Mouse (Mus musculus): ENCODE measurements around the gene Dst. TPM values are rescaled to one million over a fixed set of nuclear protein-coding genes. Genes with fewer than 3 reads are reported as not detected.
A peak's percentile ranks its signal among the peaks of the same experiment; 100 is the strongest.

Gene Dst
- total RNA-seq, 2 experiments from 2014 or later = 209 to 234 TPM

DNA sequence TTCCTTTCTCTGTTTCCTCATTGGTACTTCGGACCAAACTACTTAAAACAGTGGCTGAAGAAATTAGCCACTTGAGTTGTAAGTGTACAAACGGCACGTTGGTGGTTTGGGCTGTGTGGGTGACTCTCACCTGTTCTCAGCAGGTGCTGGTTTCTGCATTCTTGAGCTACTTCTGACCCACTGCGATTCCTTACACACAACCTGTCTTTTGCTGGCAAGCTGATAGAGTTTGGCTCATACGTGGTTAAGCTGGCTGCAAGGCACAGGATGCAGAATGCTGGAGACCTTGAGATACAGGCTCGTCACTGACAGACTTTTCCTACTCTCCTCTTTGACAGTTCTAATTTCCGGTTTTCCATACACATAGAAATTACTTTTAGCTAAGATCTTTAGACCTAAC lies 19.4 kb downstream of the Dst start:
- DNase-seq (ENCODE audit: low spot score in 2 of 2) = no peak

DNA sequence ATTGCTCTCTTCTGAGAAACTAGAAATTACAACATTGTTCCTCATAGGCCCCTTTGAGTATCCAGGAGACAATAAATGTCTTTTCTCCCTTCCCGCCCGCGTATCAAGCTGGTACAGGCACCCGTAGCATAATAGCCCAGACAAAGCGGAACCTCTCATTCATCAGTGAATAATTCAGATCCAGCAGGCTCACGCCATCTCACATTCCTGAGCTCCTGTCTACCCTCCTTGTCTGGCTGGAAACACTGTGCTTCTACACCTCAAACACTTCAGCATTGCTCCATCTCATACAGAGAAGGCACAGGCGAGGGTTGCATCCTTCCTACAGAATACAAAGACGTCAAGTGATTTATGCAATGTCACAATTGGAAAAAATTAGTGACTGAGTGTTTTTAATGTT lies 23.8 kb downstream of the Dst start:
- DNase-seq (ENCODE audit: low spot score in 2 of 2) = no peak

DNA sequence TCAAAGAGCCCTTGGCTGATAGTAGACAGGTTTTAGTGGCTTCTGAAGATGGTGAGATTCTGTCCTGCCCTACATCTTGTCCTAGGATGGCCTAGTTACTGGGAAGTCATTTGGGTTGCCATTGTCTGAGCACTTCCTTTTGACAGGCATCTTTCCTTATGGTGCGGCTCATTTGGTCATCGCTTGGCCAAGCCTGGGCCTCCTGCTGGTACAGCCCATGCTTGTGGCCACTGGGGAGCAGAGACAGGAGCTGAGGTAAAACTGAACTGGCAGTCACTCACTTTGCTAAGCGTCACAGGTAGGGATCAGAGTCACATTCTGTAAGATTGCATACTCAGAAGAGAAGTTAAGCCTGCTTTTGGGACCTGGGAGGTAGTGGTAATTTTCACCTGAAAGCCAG lies 24.2 kb downstream of the Dst start:
- DNase-seq (ENCODE audit: low spot score in 2 of 2) = no peak

DNA sequence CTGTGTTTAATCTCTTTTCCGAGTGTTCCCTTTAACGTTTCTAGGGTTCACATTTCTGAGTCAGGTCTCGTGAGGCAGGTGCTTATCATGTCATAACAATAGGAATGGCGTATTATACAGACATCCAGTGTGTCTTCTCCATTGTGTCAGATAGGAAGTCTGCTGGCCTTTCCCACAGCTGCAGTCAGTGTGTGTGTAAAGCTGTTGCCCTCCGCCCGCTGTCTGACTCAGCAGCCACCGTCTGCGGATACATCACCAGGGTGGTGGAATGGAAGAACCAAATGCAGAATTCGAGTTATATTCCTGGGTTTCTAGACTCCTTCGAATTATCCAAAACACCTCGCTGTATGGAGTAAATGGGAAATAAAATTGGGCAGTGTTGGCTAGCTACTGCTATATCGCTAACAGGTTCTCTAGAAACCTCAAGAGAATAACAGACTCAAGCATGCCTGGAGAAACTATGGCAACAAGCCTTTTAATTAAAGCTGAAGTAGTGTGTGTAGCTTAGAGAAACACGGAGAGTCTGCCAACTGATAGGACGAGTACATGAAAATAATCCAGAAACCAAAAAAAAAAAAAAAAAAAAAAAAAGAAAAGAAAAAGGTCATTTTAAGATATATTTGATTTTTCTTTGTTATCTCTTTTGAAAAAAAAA lies 24.9 kb downstream of the Dst start:
- no peak for DNase-seq (ENCODE audit: low spot score in 2 of 2)

- DNase-seq (ENCODE audit: low spot score in 2 of 2) = no peak
Measured at GRCm38 (mm10) chr1:33935946-33936345, 27.9 kb downstream of the Dst start.

GRCm38 (mm10) chr1:33939828-33940227 lies 31.8 kb downstream of the Dst start:
- no peak for DNase-seq (ENCODE audit: low spot score in 2 of 2)

DNA sequence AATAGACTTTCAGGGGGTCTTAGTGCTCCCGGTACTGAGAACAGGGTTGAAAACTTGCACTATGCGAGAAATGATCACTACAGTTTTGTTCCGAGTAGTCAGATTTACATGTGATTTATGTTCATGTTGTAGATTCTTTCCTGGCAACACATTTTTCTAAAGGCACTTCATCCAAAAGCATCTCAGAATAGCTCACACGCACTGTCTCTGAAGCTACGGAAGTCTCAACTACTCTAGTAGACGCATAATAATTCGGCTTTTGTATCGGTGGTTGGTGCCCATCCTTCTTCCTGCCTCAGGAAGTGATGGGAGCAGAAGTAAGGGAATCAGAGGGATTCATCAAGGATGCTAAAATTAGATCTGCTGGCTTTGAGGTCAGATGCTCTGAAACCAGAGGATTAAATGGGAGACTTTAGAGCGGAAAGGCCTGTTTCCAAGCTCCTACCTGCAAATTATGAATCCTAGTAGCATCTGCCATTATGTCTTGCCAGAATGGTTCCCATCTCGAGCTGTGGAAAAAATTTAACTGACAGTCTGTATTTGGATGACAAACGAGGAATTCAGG lies 32.4 kb downstream of the Dst start:
- DNase-seq (ENCODE audit: low spot score in 2 of 2) = no peak

DNA sequence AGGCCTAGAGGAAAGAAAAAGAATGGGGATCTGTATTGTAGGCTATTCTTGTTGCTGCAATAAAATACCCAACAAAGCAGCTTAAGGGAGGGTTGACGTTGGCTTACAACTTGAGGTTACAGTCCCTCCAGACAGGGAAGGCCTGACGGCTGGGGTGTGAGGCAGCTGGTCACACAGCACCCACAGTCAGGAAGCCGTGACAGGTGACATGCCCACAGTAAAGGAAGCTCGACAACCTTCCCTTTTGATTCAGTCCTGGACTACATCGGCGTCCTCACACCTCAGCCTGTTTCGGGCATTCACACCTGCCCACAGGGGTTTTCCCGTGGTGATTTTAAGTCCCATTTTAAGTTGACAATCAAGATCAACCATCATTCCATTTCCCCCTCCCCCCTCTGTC lies 34.6 kb downstream of the Dst start:
- DNase-seq (ENCODE audit: low spot score in 2 of 2) = no peak

DNA sequence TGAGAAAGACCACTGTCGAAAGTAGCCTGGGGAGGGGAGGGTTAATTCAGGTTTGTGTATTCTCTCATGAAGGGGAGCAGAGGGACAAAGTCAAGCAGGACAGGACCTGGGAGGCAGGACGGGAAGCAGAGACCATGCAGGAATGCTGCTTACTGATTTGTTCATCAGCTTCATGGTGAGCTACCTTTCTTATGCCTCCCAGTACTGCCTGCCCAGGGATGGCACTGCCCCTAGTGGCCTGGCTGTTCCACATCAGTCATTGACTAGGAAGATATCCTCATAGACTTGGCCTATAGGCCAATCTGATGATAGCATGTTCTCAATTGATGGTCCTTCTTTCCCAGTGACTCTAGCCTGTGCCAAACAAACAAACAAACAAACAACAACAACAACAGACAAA lies 35.9 kb downstream of the Dst start:
- DNase-seq (ENCODE audit: low spot score in 2 of 2) = no peak

GRCm38 (mm10) chr1:33944977-33945750 lies 37.1 kb downstream of the Dst start:
- no peak for DNase-seq (ENCODE audit: low spot score in 2 of 2)

- no peak for DNase-seq (ENCODE audit: low spot score in 2 of 2)
Measured at GRCm38 (mm10) chr1:33945756-33946155, 37.7 kb downstream of the Dst start.

GRCm38 (mm10) chr1:33946601-33947395 lies 38.8 kb downstream of the Dst start:
- peak; percentile 50 to 80 for DNase-seq (ENCODE audit: low spot score in 2 of 2)

- DNase-seq (ENCODE audit: low spot score in 2 of 2) = no peak
Measured at GRCm38 (mm10) chr1:33947838-33948237, 39.8 kb downstream of the Dst start.

DNA sequence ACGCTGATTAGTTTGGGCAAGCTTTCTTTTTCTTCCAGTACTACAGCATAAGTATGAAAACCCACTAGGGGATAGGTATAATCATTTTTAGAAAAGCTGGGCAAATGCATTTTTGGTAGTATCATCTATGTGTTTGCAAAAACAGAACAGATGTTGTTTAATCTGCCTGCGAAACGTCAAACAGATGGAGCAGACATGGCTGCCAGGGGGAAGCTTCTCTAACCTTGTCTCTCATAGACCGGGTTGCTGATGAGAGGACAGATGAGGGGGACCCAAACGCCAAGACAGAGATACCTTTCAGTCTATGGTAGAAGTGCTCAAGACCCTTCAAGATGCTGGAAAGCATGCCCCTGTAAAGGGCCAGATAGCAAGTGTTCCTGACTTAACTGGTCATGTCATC lies 40.5 kb downstream of the Dst start:
- peak in 1 of 2 experiments; percentile 42 for DNase-seq (ENCODE audit: low spot score in 2 of 2)

- no peak for DNase-seq (ENCODE audit: low spot score in 2 of 2)
Measured at GRCm38 (mm10) chr1:33955626-33956025, 47.6 kb downstream of the Dst start.

- DNase-seq (ENCODE audit: low spot score in 2 of 2) = no peak
Measured at GRCm38 (mm10) chr1:33960439-33960838, 52.4 kb downstream of the Dst start.

- DNase-seq (ENCODE audit: low spot score in 2 of 2) = peak; percentile 32 to 68
Measured at GRCm38 (mm10) chr1:33964643-33965042, 56.6 kb downstream of the Dst start.

DNA sequence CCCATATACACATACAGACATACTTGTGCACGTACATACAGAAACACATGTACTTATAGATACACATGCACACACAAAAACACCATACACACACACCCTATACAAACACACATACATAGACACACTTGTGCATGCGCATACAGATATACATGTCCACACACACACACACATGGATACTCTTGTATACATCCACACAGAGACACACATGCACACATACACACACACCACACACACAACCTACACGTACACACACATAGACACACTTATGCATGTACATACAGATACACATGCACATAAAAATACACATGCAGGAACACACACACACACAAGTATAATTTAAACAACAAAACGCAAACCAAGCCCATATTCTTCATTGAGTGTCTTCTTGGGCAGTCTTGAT lies 57.8 kb downstream of the Dst start:
- DNase-seq (ENCODE audit: low spot score in 2 of 2) = no peak

GRCm38 (mm10) chr1:33966328-33966727 lies 58.3 kb downstream of the Dst start:
- peak in 1 of 2 experiments; percentile 71 for DNase-seq (ENCODE audit: low spot score in 2 of 2)

GRCm38 (mm10) chr1:33967206-33967605 lies 59.2 kb downstream of the Dst start:
- no peak for DNase-seq (ENCODE audit: low spot score in 2 of 2)

DNA sequence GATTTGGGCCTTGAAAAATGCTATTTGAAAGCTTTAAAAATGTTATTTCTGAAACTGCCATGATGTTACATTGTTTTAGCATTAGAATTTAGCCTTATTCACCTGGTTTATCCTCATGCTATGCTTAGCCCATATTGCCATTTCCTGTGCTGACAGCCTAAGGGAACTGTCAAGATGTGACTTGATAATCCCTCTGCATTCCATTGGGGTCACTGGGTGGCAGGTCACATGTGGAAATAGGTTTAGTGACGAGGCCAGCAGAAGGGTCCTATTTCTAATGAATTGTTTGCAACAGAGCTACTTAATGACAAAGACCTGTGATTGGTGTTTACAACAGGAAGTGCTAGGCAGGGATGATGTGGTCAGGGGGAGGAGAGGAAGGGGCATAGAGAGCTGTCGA lies 61.9 kb downstream of the Dst start:
- DNase-seq (ENCODE audit: low spot score in 2 of 2) = no peak

- no peak for DNase-seq (ENCODE audit: low spot score in 2 of 2)
Measured at GRCm38 (mm10) chr1:33974401-33974800, 66.4 kb downstream of the Dst start.

Measured in layer of hippocampus, postnatal 14 days (tissue).